ENCODE assay signal across 20 mouse cellular contexts in genomic region chr7:114933861-114934260, GRCm38 (mm10).
DNase-seq lines count a peak whose midpoint lies in the region; ATAC-seq and TF ChIP-seq lines count a peak whose summit lies in the region.
"Had no signal": no experiment of that assay in that cellular context is flagged by ENCODE, and none has a peak within 500 bp of the region (broad histone marks: within the 10 kb centered on the region; RNA-seq: fewer than 3 reads in every experiment).

No protein-coding gene starts in this region.

- peak; percentile 78; the same call in 1 of the 2 replicates for ATAC-seq in forebrain, embryonic 12.5 days (ENCODE audit: low FRiP score)
- peak; percentile 38; the same call in 1 of the 2 replicates for ATAC-seq in midbrain, postnatal 0 days (ENCODE audit: low FRiP score)
- ATAC-seq in midbrain, embryonic 11.5 days (ENCODE audit: low FRiP score), result no peak
- ATAC-seq in forebrain, embryonic 14.5 days, result peak; percentile 93
- ATAC-seq in kidney, embryonic 14.5 days (ENCODE audit: low FRiP score, low TSS enrichment), result no peak
- ATAC-seq: activated CD4-positive, CD25-positive, alpha-beta regulatory T cell, adult 4 months; hindbrain, embryonic 16.5 days; Patski had no signal

- no peaks in the 10 kb centered on the region for H3K9me3 ChIP-seq in forebrain, embryonic 12.5 days
- no peaks in the 10 kb centered on the region for H3K9me3 ChIP-seq in forebrain, embryonic 10.5 days
- H3K9me3 ChIP-seq in midbrain, postnatal 0 days (ENCODE audit: low read length), result no peaks in the 10 kb centered on the region
- no peaks in the 10 kb centered on the region for H3K9me3 ChIP-seq in midbrain, embryonic 11.5 days (ENCODE audit: control insufficient read depth, low read length)
- no peaks in the 10 kb centered on the region for H3K9me3 ChIP-seq in forebrain, embryonic 14.5 days (replicated peaks; ENCODE audit: control insufficient read depth, low read length)
- H3K9me3 ChIP-seq in kidney, embryonic 14.5 days (ENCODE audit: control insufficient read depth, low read length), result no peaks in the 10 kb centered on the region; the same call in 1 of the 2 replicates
- H3K9me3 ChIP-seq: embryonic facial prominence, embryonic 12.5 days; heart, embryonic 13.5 days; hindbrain, embryonic 12.5 days had no signal

- no peak overlapping the region for H3K4me3 ChIP-seq in forebrain, embryonic 12.5 days (replicated peaks)
- H3K4me3 ChIP-seq in forebrain, embryonic 10.5 days, result no peak overlapping the region
- H3K4me3 ChIP-seq in midbrain, postnatal 0 days (ENCODE audit: low read depth, low read length), result no peak overlapping the region
- H3K4me3 ChIP-seq in midbrain, embryonic 11.5 days (ENCODE audit: low read depth, low read length), result no peak overlapping the region
- no peak overlapping the region for H3K4me3 ChIP-seq in forebrain, embryonic 14.5 days (ENCODE audit: low read depth, low read length)
- no peak overlapping the region for H3K4me3 ChIP-seq in kidney, embryonic 14.5 days (ENCODE audit: low read length)
- no peak overlapping the region for H3K4me3 ChIP-seq in layer of hippocampus, adult 2 months
- H3K4me3 ChIP-seq: embryonic facial prominence, embryonic 12.5 days; heart, embryonic 13.5 days; hindbrain, embryonic 12.5 days had no signal

- 33% methylated on average over 8 of the region's 8 CpGs for WGBS in forebrain, embryonic 12.5 days
- 77% methylated on average over 8 of the region's 8 CpGs for WGBS in forebrain, embryonic 10.5 days
- 61% methylated on average over 8 of the region's 8 CpGs for WGBS in midbrain, postnatal 0 days
- WGBS in midbrain, embryonic 11.5 days, result 89% methylated on average over 8 of the region's 8 CpGs
- 9% methylated on average over 8 of the region's 8 CpGs for WGBS in forebrain, embryonic 14.5 days
- 76% methylated on average over 8 of the region's 8 CpGs for WGBS in kidney, embryonic 14.5 days

- peaks cover 10% of the 10 kb centered on the region; the same call in 1 of the 2 replicates for H3K27me3 ChIP-seq in forebrain, embryonic 12.5 days
- H3K27me3 ChIP-seq in forebrain, embryonic 10.5 days (ENCODE audit: poor library complexity, severe bottlenecking), result no peaks in the 10 kb centered on the region
- no peaks in the 10 kb centered on the region for H3K27me3 ChIP-seq in midbrain, postnatal 0 days (ENCODE audit: insufficient read depth, low read length)
- no peaks in the 10 kb centered on the region for H3K27me3 ChIP-seq in midbrain, embryonic 11.5 days (ENCODE audit: control insufficient read depth, insufficient read depth, low read length)
- H3K27me3 ChIP-seq in forebrain, embryonic 14.5 days (replicated peaks; ENCODE audit: control insufficient read depth, insufficient read depth, low read length), result no peaks in the 10 kb centered on the region
- H3K27me3 ChIP-seq in kidney, embryonic 14.5 days (ENCODE audit: control insufficient read depth, insufficient read depth, low read length), result no peaks in the 10 kb centered on the region
- H3K27me3 ChIP-seq: embryonic facial prominence, embryonic 12.5 days; heart, embryonic 13.5 days; hindbrain, embryonic 12.5 days had no signal

- DNase-seq in forebrain, embryonic 10.5 days (ENCODE audit: extremely low spot score, low spot score), result no peak
- peak; percentile 20 for DNase-seq in midbrain, postnatal 0 days (ENCODE audit: low spot score)
- no peak for DNase-seq in midbrain, embryonic 11.5 days (ENCODE audit: low spot score, missing footprints)
- peak; percentile 85 for DNase-seq in forebrain, embryonic 14.5 days (ENCODE audit: low spot score)
- peak; percentile 76 for DNase-seq in retina, postnatal 1 day
- no peak for DNase-seq in layer of hippocampus, adult 2 months (ENCODE audit: low spot score in 2 of 2)
- DNase-seq: adrenal gland, postnatal 25 days; cerebellum, adult 8-10 months; cerebellum, postnatal 14 days; gastrocnemius, postnatal 36 days; heart, adult 11 months; heart, postnatal 36 days had no signal

- H3K4me1 ChIP-seq in forebrain, embryonic 12.5 days, result no peaks in the 10 kb centered on the region; the same call in 1 of the 2 replicates
- H3K4me1 ChIP-seq in forebrain, embryonic 10.5 days, result peaks cover 12% of the 10 kb centered on the region
- H3K4me1 ChIP-seq in midbrain, postnatal 0 days (ENCODE audit: insufficient read depth, low read length), result no peaks in the 10 kb centered on the region
- no peaks in the 10 kb centered on the region for H3K4me1 ChIP-seq in midbrain, embryonic 11.5 days (ENCODE audit: control insufficient read depth, insufficient read depth, low read length)
- no peaks in the 10 kb centered on the region; the same call in 1 of the 2 replicates for H3K4me1 ChIP-seq in forebrain, embryonic 14.5 days (ENCODE audit: control insufficient read depth, insufficient read depth, low read length)
- H3K4me1 ChIP-seq in kidney, embryonic 14.5 days (ENCODE audit: control insufficient read depth, insufficient read depth, low read length), result no peaks in the 10 kb centered on the region
- H3K4me1 ChIP-seq: embryonic facial prominence, embryonic 12.5 days; heart, embryonic 13.5 days; hindbrain, embryonic 12.5 days had no signal

- H3K4me2 ChIP-seq in forebrain, embryonic 12.5 days, result no peak overlapping the region
- H3K4me2 ChIP-seq in midbrain, postnatal 0 days (ENCODE audit: low read depth, low read length, poor library complexity, severe bottlenecking), result no peak overlapping the region
- H3K4me2 ChIP-seq in midbrain, embryonic 11.5 days, result no peak overlapping the region
- no peak overlapping the region for H3K4me2 ChIP-seq in forebrain, embryonic 14.5 days (ENCODE audit: low read length)
- no peak overlapping the region for H3K4me2 ChIP-seq in kidney, embryonic 14.5 days (replicated peaks; ENCODE audit: low read depth, low read length)
- H3K4me2 ChIP-seq: embryonic facial prominence, embryonic 12.5 days; heart, embryonic 13.5 days; hindbrain, embryonic 12.5 days had no signal

- no peaks in the 10 kb centered on the region for H3K36me3 ChIP-seq in forebrain, embryonic 12.5 days (replicated peaks)
- no peaks in the 10 kb centered on the region for H3K36me3 ChIP-seq in forebrain, embryonic 10.5 days (replicated peaks)
- no peaks in the 10 kb centered on the region for H3K36me3 ChIP-seq in midbrain, postnatal 0 days (ENCODE audit: insufficient read depth, low read length)
- H3K36me3 ChIP-seq in midbrain, embryonic 11.5 days (ENCODE audit: control insufficient read depth, insufficient read depth, low read length), result no peaks in the 10 kb centered on the region
- no peaks in the 10 kb centered on the region for H3K36me3 ChIP-seq in forebrain, embryonic 14.5 days (ENCODE audit: control insufficient read depth, insufficient read depth, low read length)
- no peaks in the 10 kb centered on the region for H3K36me3 ChIP-seq in kidney, embryonic 14.5 days (ENCODE audit: control insufficient read depth, insufficient read depth, low read length)
- H3K36me3 ChIP-seq: embryonic facial prominence, embryonic 12.5 days; heart, embryonic 13.5 days; hindbrain, embryonic 12.5 days had no signal

- H3K27ac ChIP-seq in forebrain, embryonic 12.5 days, result no peak overlapping the region
- H3K27ac ChIP-seq in forebrain, embryonic 10.5 days, result no peak overlapping the region
- H3K27ac ChIP-seq in midbrain, postnatal 0 days (ENCODE audit: low read depth, low read length), result no peak overlapping the region
- no peak overlapping the region for H3K27ac ChIP-seq in midbrain, embryonic 11.5 days (ENCODE audit: low read depth, low read length)
- H3K27ac ChIP-seq in forebrain, embryonic 14.5 days (ENCODE audit: low read depth, low read length), result no peak overlapping the region
- no peak overlapping the region for H3K27ac ChIP-seq in kidney, embryonic 14.5 days (ENCODE audit: low read depth, low read length)
- no peak overlapping the region for H3K27ac ChIP-seq in layer of hippocampus, adult 2 months
- H3K27ac ChIP-seq: embryonic facial prominence, embryonic 12.5 days; heart, embryonic 13.5 days; hindbrain, embryonic 12.5 days had no signal

- TF ChIP-seq CTCF in midbrain, postnatal 0 days (IDR thresholded peaks at IDR 0.05), result no peak
- TF ChIP-seq CTCF in layer of hippocampus, adult 2 months (conservative IDR thresholded peaks at IDR 0.05), result no peak

- no peak overlapping the region for H3K9ac ChIP-seq in forebrain, embryonic 12.5 days
- H3K9ac ChIP-seq in midbrain, postnatal 0 days (replicated peaks; ENCODE audit: low read length, poor library complexity, severe bottlenecking), result no peak overlapping the region
- H3K9ac ChIP-seq in midbrain, embryonic 11.5 days (ENCODE audit: low read length), result no peak overlapping the region
- no peak overlapping the region for H3K9ac ChIP-seq in forebrain, embryonic 14.5 days (ENCODE audit: low read length)
- H3K9ac ChIP-seq in kidney, embryonic 14.5 days (ENCODE audit: low read depth, low read length), result no peak overlapping the region
- H3K9ac ChIP-seq: embryonic facial prominence, embryonic 12.5 days; heart, embryonic 13.5 days; hindbrain, embryonic 12.5 days had no signal

Comparison
In these comparisons a context has a peak if more than half of its experiments do, and no peak if none do; other contexts are left out.
1. ATAC-seq: peak in forebrain, embryonic 12.5 days (single experiment), midbrain, postnatal 0 days (single experiment) and forebrain, embryonic 14.5 days (single experiment); none in midbrain, embryonic 11.5 days (single experiment) and kidney, embryonic 14.5 days (single experiment).
2. DNase-seq: peak in midbrain, postnatal 0 days (single experiment), forebrain, embryonic 14.5 days (single experiment) and retina, postnatal 1 day (single experiment); none in forebrain, embryonic 10.5 days (single experiment), midbrain, embryonic 11.5 days (single experiment) and layer of hippocampus, adult 2 months (0 of 2).